Mouse (Mus musculus) liver, postnatal 0 days (tissue): Measurements from ENCODE around the gene Nsun2.

Source experiments
- CTCF ChIP-seq: sonication (generic); IDR thresholded peaks from 2 replicates; pipeline ENCODE4 v1.5.1; 2016; ENCODE audit warnings: antibody characterized with exemption, low read depth
- EP300 ChIP-seq: IDR thresholded peaks from 2 replicates; pipeline ENCODE4 v1.6.1; 2016; ENCODE audit warnings: antibody characterized with exemption, low read depth, mild to moderate bottlenecking

- TF ChIP-seq CTCF (no peak), EP300 (no peak)
These were observed 7.7 kb upstream of the Nsun2 start for GRCm38 (mm10) chr13:69525867-69526266.
